ENCODE assay signal across 22 mouse cellular contexts in genomic region chr6:71396016-71396415, GRCm38 (mm10). TPM values are rescaled to one million over a fixed set of nuclear protein-coding genes. Genes with fewer than 3 reads are reported as not detected.
"Had no signal": no experiment of that assay in that cellular context is flagged by ENCODE, and none has a peak within 500 bp of the region (broad histone marks: within the 10 kb centered on the region; RNA-seq: fewer than 3 reads in every experiment).

No protein-coding gene starts in this region.

- H3K4me3 ChIP-seq: intestine, embryonic 15.5 days; layer of hippocampus, adult 2 months; left cerebral cortex, adult 2 months; limb, embryonic 12.5 days; liver, embryonic 13.5 days; midbrain, embryonic 13.5 days; myocyte; neural tube, embryonic 15.5 days had no signal

- DNase-seq: kidney, adult 18-20 months; kidney, postnatal 10 days; kidney, postnatal 4 days; liver; liver, embryonic 13.5 days; liver, postnatal 0 days; lung, postnatal 36 days; right cerebral cortex, adult 18-20 months; right cerebral cortex, postnatal 25 days had no signal

- ATAC-seq: intestine, embryonic 15.5 days; liver, postnatal 0 days; midbrain, embryonic 13.5 days had no signal

- H3K4me1 ChIP-seq: intestine, embryonic 15.5 days; limb, embryonic 12.5 days; liver, embryonic 13.5 days; midbrain, embryonic 13.5 days; neural tube, embryonic 15.5 days had no signal

- H3K27me3 ChIP-seq: intestine, embryonic 15.5 days; limb, embryonic 12.5 days; liver, embryonic 13.5 days; midbrain, embryonic 13.5 days; neural tube, embryonic 15.5 days had no signal

- H3K9ac ChIP-seq: intestine, embryonic 15.5 days; limb, embryonic 12.5 days; liver, embryonic 13.5 days; liver, postnatal 0 days; midbrain, embryonic 13.5 days; neural tube, embryonic 15.5 days had no signal

- H3K27ac ChIP-seq: intestine, embryonic 15.5 days; layer of hippocampus, adult 2 months; left cerebral cortex, adult 2 months; limb, embryonic 12.5 days; liver, embryonic 13.5 days; midbrain, embryonic 13.5 days; neural tube, embryonic 15.5 days; stomach, postnatal 0 days had no signal

- H3K9me3 ChIP-seq: intestine, embryonic 15.5 days; limb, embryonic 12.5 days; liver, embryonic 13.5 days; midbrain, embryonic 13.5 days; neural tube, embryonic 15.5 days had no signal

- H3K4me2 ChIP-seq: intestine, embryonic 15.5 days; limb, embryonic 12.5 days; liver, embryonic 13.5 days; midbrain, embryonic 13.5 days; neural tube, embryonic 15.5 days had no signal

RNA-seq across cellular contexts. Expression of gene Cd8a, which starts 22.8 kb away (rescaled TPM):
- total RNA-seq: layer of hippocampus, adult 2 months; layer of hippocampus, postnatal 25 days; left cerebral cortex, adult 2 months; left cerebral cortex, postnatal 25 days; megakaryocyte progenitor cell, adult 5-6 weeks had no signal
- polyA plus RNA-seq: intestine, embryonic 15.5 days; kidney, embryonic 14.5 days; liver, embryonic 13.5 days; midbrain, embryonic 13.5 days; myocyte; neural tube, embryonic 11.5 days; neural tube, embryonic 15.5 days; stomach, postnatal 0 days had no signal
